Mouse (Mus musculus): Measurements from ENCODE around the gene Plod1.

DNA sequence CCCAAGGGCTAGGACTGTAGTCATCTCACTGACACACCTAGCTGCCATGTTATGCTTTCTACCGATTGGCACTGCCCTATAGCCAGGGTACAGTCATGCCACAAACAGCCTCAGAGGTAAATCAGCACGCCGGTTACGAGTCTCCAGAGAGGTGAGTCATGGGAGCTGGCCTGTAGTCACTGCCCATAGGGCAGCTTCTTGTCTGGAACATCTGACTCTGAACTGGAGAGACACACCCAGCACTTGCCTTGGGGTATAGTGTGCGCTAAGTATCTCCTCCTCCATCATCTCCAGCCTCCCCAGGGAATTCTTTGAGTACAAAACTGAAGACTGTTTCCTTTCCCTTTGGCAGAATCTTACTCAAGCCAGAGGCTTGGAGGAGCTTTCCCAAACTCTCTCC, 30.3 kb downstream of the Plod1 start:
- TF ChIP-seq CTCF (IDR thresholded peaks at IDR 0.05; ENCODE audit: control insufficient read depth, insufficient read depth, low read length) (no peak), POLR2A (IDR thresholded peaks at IDR 0.05; ENCODE audit: borderline replicate concordance, control insufficient read depth, low read depth, low read length) (no peak)

Measured in bone marrow, adult 2 months (tissue).